Mouse (Mus musculus) heart, embryonic 13.5 days (tissue): Measurements from ENCODE around the gene Gm28048. TPM values are rescaled to one million over a fixed set of nuclear protein-coding genes. Genes with fewer than 3 reads are reported as not detected.

Experiments used
- ATAC-seq: fragments of 200-750 bp; cut with Nextera tagmentation; 2 replicates; pipeline ENCODE4 v1.8.0; 2017; ENCODE audit warnings: moderate TSS enrichment; ENCODE audit not compliant: insufficient number of reproducible peaks, low FRiP score, low TSS enrichment; ENCODE audit errors: extremely low read depth
- H3K27ac ChIP-seq: fragments of 300-500 bp; sonication (generic); replicated peaks from 2 replicates; pipeline ENCODE4 v1.5.1; 2015; ENCODE audit warnings: moderate library complexity, mild to moderate bottlenecking, inconsistent platforms
- H3K27me3 ChIP-seq: fragments of 300-500 bp; sonication (generic); replicated peaks from 2 replicates; pipeline ENCODE4 v1.6.1; 2015; ENCODE audit warnings: mild to moderate bottlenecking, inconsistent platforms
- H3K36me3 ChIP-seq: fragments of 300-500 bp; sonication (generic); 2 replicates; pipeline ENCODE4 v1.6.1; 2015; ENCODE audit warnings: mild to moderate bottlenecking, inconsistent platforms
- H3K4me1 ChIP-seq: fragments of 300-500 bp; sonication (generic); 2 replicates; pipeline ENCODE4 v1.6.1; 2015; ENCODE audit warnings: inconsistent platforms
- H3K4me2 ChIP-seq: fragments of 300-500 bp; sonication (generic); 2 replicates; pipeline ENCODE4 v1.6.1; 2015; ENCODE audit warnings: inconsistent platforms, mild to moderate bottlenecking, moderate library complexity
- H3K4me3 ChIP-seq: fragments of 300-500 bp; sonication (generic); 2 replicates; pipeline ENCODE4 v1.5.1; 2015; ENCODE audit warnings: moderate library complexity, mild to moderate bottlenecking, inconsistent platforms
- H3K9ac ChIP-seq: fragments of 300-500 bp; sonication (generic); 2 replicates; pipeline ENCODE4 v1.6.1; 2015; ENCODE audit warnings: inconsistent platforms, mild to moderate bottlenecking, moderate library complexity
- H3K9me3 ChIP-seq: fragments of 300-500 bp; sonication (generic); 2 replicates; pipeline ENCODE4 v1.6.1; 2016; ENCODE audit warnings: inconsistent platforms
- WGBS: fragments of 180-500 bp; shearing (Covaris S2); methylation state at CpG from one replicate; pipeline ENCODE4 v1.1.7; 2015; ENCODE audit warnings: mixed read lengths; 5-methylcytosine and 5-hydroxymethylcytosine counted together
- polyA plus RNA-seq: library from polyadenylated mRNA; unstranded; fragments of >200 nt; fragmentation: Nextera tagmentation; extraction: Ambion mirVana; gene quantifications from 2 replicates; pipeline ENCODE4 v1.2.1, GENCODE M21; 2015

Gm28048 gene
- polyA plus RNA-seq, 1 experiment from 2014 or later = 7.8 TPM

DNA sequence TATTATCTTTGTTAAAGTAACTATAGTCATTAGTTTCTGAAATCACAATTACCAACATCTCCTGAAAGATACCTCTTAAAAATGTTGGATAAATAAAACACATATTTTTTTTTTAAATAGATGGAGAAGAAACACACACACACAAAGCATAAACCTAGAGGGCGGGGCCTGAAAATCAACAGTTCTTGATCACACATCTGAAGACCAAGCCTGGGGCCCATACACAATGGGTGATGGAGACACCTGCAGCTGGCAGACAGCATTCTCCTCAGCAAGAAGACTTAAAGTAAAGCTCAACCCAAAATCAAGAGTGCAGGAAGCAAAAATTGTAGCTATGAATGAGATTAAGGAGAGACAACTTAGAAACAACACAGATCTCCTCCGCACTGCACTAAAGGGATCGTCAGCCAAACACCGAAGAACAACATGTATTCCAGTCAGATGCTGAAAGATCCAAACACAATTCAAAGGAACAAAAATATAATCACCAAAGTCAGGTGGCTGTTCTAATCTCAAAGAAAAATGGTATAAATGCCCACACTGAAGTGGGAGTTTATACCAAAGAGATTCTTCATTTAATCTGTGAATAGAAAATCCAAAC, 44.1 kb downstream of the Gm28048 start:
- H3K9ac ChIP-seq = no peak overlapping the region
- H3K9me3 ChIP-seq = no peaks in the 10 kb centered on the region
- WGBS = 86% methylated on average over 4 of the region's 4 CpGs
- H3K4me2 ChIP-seq = no peak overlapping the region
- no peaks in the 10 kb centered on the region for H3K27me3 ChIP-seq
- no peak overlapping the region for H3K4me3 ChIP-seq
- no peak overlapping the region for H3K27ac ChIP-seq
- no peaks in the 10 kb centered on the region for H3K36me3 ChIP-seq
- peaks cover 5% of the 10 kb centered on the region for H3K4me1 ChIP-seq
- no peak for ATAC-seq

GRCm38 (mm10) chr11:22936446-22937125, 45.3 kb downstream of the Gm28048 start:
- no peak overlapping the region for H3K27ac ChIP-seq
- H3K9ac ChIP-seq = no peak overlapping the region
- H3K4me3 ChIP-seq = no peak overlapping the region
- no peak overlapping the region for H3K4me2 ChIP-seq
- peaks cover 9% of the 10 kb centered on the region for H3K4me1 ChIP-seq
- H3K36me3 ChIP-seq = no peaks in the 10 kb centered on the region
- H3K9me3 ChIP-seq = no peaks in the 10 kb centered on the region
- no peaks in the 10 kb centered on the region for H3K27me3 ChIP-seq
- WGBS = 58% methylated on average over 5 of the region's 5 CpGs
- no peak for ATAC-seq

GRCm38 (mm10) chr11:22932167-22932566, 49.7 kb downstream of the Gm28048 start:
- peaks cover 22% of the 10 kb centered on the region for H3K4me1 ChIP-seq
- no peak for ATAC-seq

GRCm38 (mm10) chr11:22931320-22931905, 50.5 kb downstream of the Gm28048 start:
- Histone ChIP-seq H3K9ac (no peak overlapping the region), H3K4me2 (no peak overlapping the region), H3K4me3 (no peak overlapping the region), H3K36me3 (no peaks in the 10 kb centered on the region), H3K27me3 (no peaks in the 10 kb centered on the region), H3K9me3 (no peaks in the 10 kb centered on the region), H3K27ac (no peak overlapping the region), H3K4me1 (peaks cover 22% of the 10 kb centered on the region)
- 88% methylated on average over 2 of the region's 2 CpGs for WGBS
- no peak for ATAC-seq

More at GRCm38 (mm10) chr11:22932167-22932566, 49.7 kb downstream of the Gm28048 start:
- H3K4me3 ChIP-seq = no peak overlapping the region
- no peaks in the 10 kb centered on the region for H3K27me3 ChIP-seq
- no peaks in the 10 kb centered on the region for H3K36me3 ChIP-seq
- no peak overlapping the region for H3K9ac ChIP-seq
- H3K4me2 ChIP-seq = no peak overlapping the region
- no peak overlapping the region for H3K27ac ChIP-seq
- no peaks in the 10 kb centered on the region for H3K9me3 ChIP-seq

GRCm38 (mm10) chr11:22930129-22930528, 51.8 kb downstream of the Gm28048 start:
- Histone ChIP-seq H3K27me3 (no peaks in the 10 kb centered on the region), H3K9ac (no peak overlapping the region), H3K9me3 (no peaks in the 10 kb centered on the region), H3K4me2 (no peak overlapping the region), H3K4me3 (no peak overlapping the region), H3K27ac (no peak overlapping the region), H3K36me3 (no peaks in the 10 kb centered on the region), H3K4me1 (peaks cover 18% of the 10 kb centered on the region)
- 66% methylated on average over 2 of the region's 2 CpGs for WGBS
- no peak for ATAC-seq

GRCm38 (mm10) chr11:22928586-22929169, 53.2 kb downstream of the Gm28048 start:
- Histone ChIP-seq H3K4me3 (no peak overlapping the region), H3K27ac (0 out of 2 replicates have a peak overlapping the region, but pooled peaks have one; percentile 36), H3K9me3 (no peaks in the 10 kb centered on the region), H3K27me3 (no peaks in the 10 kb centered on the region), H3K36me3 (no peaks in the 10 kb centered on the region), H3K9ac (no peak overlapping the region), H3K4me2 (no peak overlapping the region), H3K4me1 (peaks cover 17% of the 10 kb centered on the region)
- 61% methylated on average over 8 of the region's 8 CpGs for WGBS
- ATAC-seq = no peak

DNA sequence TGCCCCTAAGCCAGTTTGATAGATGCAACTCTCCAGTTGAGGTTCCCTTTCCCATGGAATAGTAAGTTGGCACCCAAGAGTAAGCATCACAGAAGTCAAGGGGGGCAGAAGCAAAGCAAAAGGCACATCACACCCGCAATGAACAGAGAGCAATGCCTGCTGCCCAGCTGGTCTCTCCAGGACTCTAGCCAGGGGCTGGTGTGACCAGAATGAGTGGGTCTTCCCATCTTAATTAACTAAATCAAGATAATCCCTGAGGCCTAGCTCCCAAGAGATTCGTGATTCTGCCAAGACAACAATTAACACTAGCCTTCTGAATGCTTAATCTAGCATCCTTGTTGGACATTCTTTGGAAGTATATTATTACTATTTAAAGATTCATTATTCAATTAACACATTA, 58.3 kb downstream of the Gm28048 start:
- no peaks in the 10 kb centered on the region for H3K9me3 ChIP-seq
- ATAC-seq = no peak
- H3K27me3 ChIP-seq = no peaks in the 10 kb centered on the region
- H3K4me2 ChIP-seq = no peak overlapping the region
- no peak overlapping the region for H3K27ac ChIP-seq
- H3K9ac ChIP-seq = no peak overlapping the region
- no peaks in the 10 kb centered on the region for H3K36me3 ChIP-seq
- H3K4me3 ChIP-seq = no peak overlapping the region
- 72% methylated on average over 2 of the region's 2 CpGs for WGBS
- H3K4me1 ChIP-seq = peaks cover 7% of the 10 kb centered on the region

- 71% methylated on average over 2 of the region's 2 CpGs for WGBS
- H3K9me3 ChIP-seq = no peaks in the 10 kb centered on the region
- H3K36me3 ChIP-seq = no peaks in the 10 kb centered on the region
- H3K27ac ChIP-seq = no peak overlapping the region
- no peaks in the 10 kb centered on the region for H3K4me1 ChIP-seq
- no peak overlapping the region for H3K4me3 ChIP-seq
- ATAC-seq = no peak
- H3K27me3 ChIP-seq = no peaks in the 10 kb centered on the region
- H3K9ac ChIP-seq = no peak overlapping the region
- no peak overlapping the region for H3K4me2 ChIP-seq
These were observed 59.3 kb downstream of the Gm28048 start for GRCm38 (mm10) chr11:22922546-22922945.

- no peak for ATAC-seq
- Histone ChIP-seq H3K36me3 (0 out of 2 replicates have a peak, but pooled peaks cover 4% of the 10 kb centered on the region), H3K27ac (no peak overlapping the region), H3K27me3 (no peaks in the 10 kb centered on the region), H3K9ac (no peak overlapping the region), H3K9me3 (0 out of 2 replicates have a peak, but pooled peaks cover 4% of the 10 kb centered on the region), H3K4me2 (no peak overlapping the region), H3K4me3 (no peak overlapping the region), H3K4me1 (no peaks in the 10 kb centered on the region)
- WGBS = 67% methylated on average over 2 of the region's 2 CpGs
These were observed 62.6 kb downstream of the Gm28048 start for GRCm38 (mm10) chr11:22919336-22919735.

DNA sequence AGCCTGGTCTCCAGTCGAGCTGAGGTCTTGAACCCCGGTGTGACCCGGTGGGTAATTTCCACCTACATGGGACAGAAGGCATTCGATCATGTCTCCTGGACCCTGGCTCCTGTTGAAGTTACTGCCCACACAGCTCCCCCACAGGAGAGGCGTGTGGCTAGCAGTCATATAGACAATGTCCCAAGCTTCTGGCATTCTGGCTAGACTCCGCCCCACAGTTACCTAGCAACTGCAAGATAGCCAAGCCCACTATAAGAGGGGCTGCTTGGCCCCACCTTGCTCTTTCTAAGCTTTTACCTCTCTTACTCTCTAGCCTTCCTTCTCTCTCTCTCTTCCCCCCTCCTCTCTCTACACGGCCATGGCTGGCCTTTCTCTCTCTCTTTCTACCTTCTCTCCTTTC, 64.1 kb downstream of the Gm28048 start:
- peaks cover 8% of the 10 kb centered on the region; the same call in 1 of the 2 replicates for H3K4me1 ChIP-seq
- 0 out of 2 replicates have a peak, but pooled peaks cover 4% of the 10 kb centered on the region for H3K9me3 ChIP-seq
- H3K27me3 ChIP-seq = no peaks in the 10 kb centered on the region
- H3K4me3 ChIP-seq = no peak overlapping the region
- H3K27ac ChIP-seq = no peak overlapping the region
- H3K36me3 ChIP-seq = 0 out of 2 replicates have a peak, but pooled peaks cover 4% of the 10 kb centered on the region
- WGBS = 88% methylated on average over 7 of the region's 7 CpGs
- H3K4me2 ChIP-seq = no peak overlapping the region
- ATAC-seq = no peak
- H3K9ac ChIP-seq = no peak overlapping the region

DNA sequence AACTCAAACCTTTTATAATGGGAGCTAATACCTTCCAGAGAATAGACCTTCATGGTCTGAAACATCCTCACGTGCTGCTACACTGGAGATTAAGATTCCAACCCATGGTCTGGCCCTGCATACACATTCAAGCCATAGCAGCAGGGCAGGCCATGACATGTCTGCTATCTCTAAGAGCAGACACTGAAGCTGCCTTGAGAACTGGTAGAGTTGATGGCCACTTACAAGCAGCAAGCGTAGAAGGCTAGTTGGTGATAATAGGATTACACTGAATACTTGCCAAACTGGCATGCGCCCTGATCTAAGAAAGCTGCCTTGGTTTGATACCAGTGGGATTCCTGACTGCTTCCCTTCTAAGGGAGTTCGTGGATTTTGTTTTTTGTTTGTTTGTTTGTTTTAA, 68.1 kb downstream of the Gm28048 start:
- no peak overlapping the region for H3K9ac ChIP-seq
- 0 out of 2 replicates have a peak, but pooled peaks cover 4% of the 10 kb centered on the region for H3K9me3 ChIP-seq
- WGBS = 52% methylated on average over 4 of the region's 4 CpGs
- no peak overlapping the region for H3K4me3 ChIP-seq
- no peaks in the 10 kb centered on the region for H3K27me3 ChIP-seq
- H3K4me1 ChIP-seq = peaks cover 29% of the 10 kb centered on the region
- H3K36me3 ChIP-seq = 0 out of 2 replicates have a peak, but pooled peaks cover 4% of the 10 kb centered on the region
- no peak for ATAC-seq
- H3K4me2 ChIP-seq = no peak overlapping the region
- no peak overlapping the region for H3K27ac ChIP-seq
